Mouse (Mus musculus): ENCODE results near the gene Kcnip4.

- TF ChIP-seq CTCF (IDR thresholded peaks at IDR 0.05; ENCODE audit: insufficient read depth, low read length) (no peak), POLR2A (IDR thresholded peaks at IDR 0.05; ENCODE audit: borderline replicate concordance, extremely low read depth, low read depth, low read length) (no peak)
Observed at GRCm38 (mm10) chr5:48460221-48460620, 1064.5 kb downstream of the Kcnip4 start.

All from lung, adult 2 months (tissue).